Mouse (Mus musculus): Measurements from ENCODE around the gene Acsm1.
"Not testable (repeated sequence)": the region's sequence is repeated elsewhere in the genome, so short reads cannot be mapped to it uniquely, and the experiment has no call there.

The Acsm1 gene

DNA sequence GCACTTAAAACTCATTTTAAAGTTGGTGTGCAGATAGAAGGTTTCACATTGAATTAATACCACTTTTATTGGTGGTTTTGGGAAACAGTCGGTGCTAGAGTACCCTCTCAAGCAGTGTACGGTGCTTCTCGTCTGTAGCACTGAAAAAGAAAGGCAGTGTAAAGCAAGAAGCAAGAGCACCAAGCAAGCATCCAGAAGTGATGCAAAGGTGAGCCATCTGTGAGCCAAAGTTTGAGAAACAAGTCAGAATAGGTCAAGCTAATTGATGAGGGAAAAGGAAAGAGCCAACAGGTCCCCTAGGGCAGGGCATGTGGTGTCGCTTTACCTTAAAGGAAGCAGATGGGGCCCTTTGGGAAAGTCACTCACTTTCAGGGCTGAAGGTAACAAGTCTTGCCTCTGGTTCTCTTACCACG is at the start of gene Acsm1:
Acsm1 (plus strand) TSS at position 363 of the 413 bp plus-strand sequence.
- DNase-seq (ENCODE audit: low spot score): no peak

DNA sequence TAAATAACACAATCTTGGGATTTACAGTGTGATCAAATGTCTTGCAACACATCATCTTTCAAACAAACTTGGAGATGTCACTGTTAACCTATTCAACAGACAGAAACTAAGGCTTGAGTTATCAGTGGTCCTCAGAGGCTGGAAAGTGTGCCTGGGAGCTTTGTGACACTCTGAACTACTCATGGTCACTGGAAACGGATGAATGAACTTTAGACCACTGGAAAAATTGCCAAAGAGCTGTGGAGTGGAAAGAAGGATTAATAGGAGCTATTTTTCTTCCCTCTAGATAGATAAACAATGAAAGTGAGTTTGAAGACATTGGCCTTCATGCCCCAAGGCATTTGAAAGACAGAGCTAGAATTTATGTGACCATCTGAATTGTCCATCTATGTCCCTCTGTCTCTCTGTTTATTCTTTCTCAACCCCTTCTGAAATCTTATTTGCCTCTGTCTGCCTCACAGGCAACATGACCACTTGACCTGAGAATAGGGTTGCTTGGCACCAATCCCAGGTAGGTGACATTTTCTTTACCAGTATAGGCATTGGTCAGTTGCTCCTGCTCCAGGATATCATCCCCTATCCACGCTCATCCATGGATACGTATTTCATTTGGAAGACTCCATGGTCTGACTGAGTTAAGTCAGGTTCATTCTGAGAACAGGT is 46.9 kb upstream of the Acsm1 start:
- DNase-seq (ENCODE audit: low spot score): no peak

DNA sequence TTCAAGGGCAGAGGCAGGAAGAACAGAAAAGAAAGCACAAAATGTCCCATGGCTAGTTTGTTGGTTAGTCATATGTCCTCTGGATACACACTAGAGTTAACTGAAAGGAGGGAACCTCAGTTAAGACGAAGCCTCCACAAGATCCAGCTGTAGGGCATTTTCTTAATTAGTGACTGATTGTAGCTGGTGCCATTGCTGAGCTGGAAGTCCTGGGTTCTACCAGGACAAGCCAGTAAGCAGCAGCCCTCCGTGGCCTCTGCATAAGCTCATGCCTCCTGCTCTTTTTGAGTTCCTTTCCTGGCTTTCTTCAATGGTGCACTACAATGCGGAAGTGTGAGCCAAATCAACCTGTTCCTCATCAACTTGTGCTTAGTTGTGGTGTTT is 46.4 kb upstream of the Acsm1 start:
- DNase-seq (ENCODE audit: low spot score): no peak

DNA sequence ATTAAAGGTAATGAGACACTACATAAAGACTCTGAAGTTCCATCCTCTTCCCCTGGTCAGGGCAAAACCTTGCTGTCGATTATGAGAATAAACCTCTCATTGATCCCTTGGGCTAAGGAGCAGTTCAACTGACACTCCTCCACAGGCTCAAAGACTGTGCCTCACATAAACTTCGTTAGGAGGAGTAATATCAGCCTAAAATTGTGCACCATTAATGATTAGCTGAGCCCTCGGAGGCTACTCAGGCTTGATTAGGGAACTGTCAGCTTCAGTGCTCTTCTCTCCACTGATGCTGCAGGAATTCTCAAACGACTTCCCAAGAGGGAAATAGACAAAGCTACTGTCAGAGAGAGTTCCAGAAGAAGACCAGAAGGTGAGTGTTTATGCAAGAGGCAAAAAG is 45.4 kb upstream of the Acsm1 start:
- DNase-seq (ENCODE audit: low spot score): no peak

DNA sequence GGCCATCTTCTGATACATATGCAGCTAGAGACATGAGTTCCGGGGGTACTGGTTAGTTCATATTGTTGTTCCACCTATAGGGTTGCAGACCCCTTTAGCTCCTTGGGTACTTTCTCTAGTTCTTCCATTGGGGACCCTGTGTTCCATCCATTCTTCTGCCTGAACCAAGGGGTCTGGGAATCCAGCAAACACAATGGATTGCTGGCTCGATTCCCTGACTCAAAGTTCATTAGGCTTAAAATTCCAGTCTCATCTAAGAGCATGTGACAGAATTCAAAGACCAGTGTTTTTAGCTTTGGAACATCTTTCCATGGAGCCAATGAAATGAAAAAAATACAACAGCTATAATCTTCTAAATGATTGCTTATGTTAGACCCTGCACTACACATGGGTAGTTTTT is 44.4 kb upstream of the Acsm1 start:
- not testable (repeated sequence) for DNase-seq (ENCODE audit: low spot score)

DNA sequence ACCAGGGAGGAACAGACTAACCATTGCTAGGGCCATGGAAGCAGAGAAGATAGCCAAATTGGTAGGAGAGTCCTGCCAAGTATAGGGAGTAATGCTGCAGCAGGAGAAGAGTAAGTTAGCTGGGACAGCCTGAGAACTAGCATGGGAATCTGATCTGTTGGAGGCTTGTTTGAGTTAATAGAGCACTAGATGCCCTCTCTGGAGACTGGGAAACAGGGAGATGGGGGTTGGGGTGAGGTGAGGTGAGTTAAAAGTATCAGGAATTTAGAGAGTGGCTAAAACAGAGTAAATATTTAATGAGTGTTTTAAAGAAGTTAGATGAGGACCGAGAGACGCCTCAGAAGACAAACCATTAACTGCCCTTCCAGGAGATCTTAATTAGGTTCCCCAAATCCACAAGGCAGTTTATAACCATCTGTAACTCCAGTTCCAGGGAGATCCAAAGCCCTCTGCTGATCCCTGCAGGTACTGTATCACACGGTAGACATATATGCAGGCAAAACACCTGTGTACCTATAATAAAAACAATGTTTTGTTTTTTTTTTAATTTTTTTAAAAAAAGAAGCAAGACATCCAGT is 12.2 kb upstream of the Acsm1 start:
- no peak for DNase-seq (ENCODE audit: low spot score)

DNA sequence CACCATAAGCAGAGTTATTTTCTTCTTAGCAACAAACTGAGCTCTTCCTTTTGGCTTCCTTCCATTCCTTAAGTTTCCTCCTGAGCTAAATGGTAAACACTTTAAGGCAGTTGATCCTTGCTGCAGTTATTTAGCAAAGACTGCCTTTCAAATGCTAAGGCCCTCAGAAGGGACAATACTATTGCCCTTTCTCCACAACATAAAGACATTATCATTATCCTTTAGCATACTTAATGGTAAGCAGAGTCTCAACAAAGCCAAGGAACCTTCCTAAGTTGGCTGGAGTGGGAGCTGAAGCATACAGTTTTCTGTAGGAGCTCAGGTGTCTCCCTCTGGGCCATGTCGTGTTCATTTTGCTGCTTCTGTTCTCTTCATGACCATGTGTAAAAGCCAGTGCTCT is 11.5 kb upstream of the Acsm1 start:
- DNase-seq (ENCODE audit: low spot score): no peak

DNA sequence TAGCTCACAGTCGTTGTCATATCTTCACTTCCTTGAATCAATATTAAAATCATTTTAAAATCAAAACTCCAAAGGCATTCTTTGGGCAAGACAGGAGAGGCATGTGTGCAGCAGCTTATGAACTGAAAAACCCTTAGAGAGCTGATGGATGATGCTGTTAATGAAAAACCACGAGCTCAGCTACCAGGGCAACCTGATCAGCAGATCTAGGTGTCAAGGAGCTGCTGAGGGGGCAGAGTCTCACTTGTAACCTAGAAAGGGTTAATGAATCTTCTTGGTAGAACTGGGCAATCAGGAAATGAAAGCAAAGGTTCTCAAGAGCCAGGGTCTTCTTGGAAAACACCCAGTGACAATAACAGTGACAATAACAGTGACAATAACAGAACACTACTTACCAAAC is 10.3 kb upstream of the Acsm1 start:
- no peak for DNase-seq (ENCODE audit: low spot score)

DNA sequence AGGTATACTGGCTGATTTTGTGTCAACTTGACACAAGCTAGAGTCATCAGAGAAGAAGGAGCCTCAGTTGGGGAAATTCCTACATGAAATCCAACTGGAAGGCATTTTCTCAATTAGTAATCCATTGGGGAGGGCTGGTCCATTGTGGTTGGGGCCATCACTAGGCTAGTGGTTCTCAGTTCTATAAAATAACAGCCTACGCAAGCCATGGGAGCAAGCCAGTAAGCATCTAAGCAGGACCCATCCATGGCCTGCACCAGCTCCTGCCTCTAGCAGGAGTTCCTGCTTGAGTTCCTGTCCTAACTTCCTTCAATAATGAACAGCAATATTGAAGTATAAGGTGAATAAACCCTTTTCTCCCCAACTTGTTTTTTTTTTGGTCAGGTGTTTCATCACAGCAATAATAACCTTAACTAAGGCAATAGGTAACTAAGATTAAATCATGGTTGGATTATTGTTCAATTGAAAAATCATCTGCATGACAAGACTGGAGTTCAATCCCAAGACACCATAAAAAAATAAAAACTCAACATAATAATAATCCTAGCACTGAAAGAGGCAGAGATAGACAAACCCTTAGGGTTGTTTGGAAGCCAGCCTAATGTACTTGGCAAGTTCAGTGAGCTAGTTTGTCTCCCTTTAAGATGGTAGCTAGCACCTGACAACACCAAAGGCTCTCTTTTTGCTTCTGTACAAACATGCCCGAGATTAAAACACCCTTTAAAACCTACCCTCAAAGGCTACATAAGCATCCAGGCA is 5.5 kb upstream of the Acsm1 start:
- no peak for DNase-seq (ENCODE audit: low spot score)

DNA sequence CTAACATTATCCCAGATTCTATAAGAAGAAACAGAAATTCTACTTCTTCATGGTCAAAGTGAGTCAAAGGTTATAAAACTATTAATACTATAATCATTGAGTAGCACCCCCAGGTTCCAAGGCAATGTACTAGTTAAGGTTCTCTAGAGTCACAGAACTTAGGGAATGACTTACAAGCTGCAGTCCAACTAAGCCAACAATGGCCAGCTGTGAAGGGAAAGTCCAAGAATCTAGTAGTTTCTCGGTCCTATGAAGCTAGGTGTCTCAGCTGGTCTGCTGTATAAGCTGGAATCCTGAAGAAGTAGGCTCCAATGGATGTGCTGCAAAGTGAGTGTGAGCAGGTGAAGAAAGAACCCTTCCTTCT is 4.9 kb upstream of the Acsm1 start:
- no peak for DNase-seq (ENCODE audit: low spot score)

DNA sequence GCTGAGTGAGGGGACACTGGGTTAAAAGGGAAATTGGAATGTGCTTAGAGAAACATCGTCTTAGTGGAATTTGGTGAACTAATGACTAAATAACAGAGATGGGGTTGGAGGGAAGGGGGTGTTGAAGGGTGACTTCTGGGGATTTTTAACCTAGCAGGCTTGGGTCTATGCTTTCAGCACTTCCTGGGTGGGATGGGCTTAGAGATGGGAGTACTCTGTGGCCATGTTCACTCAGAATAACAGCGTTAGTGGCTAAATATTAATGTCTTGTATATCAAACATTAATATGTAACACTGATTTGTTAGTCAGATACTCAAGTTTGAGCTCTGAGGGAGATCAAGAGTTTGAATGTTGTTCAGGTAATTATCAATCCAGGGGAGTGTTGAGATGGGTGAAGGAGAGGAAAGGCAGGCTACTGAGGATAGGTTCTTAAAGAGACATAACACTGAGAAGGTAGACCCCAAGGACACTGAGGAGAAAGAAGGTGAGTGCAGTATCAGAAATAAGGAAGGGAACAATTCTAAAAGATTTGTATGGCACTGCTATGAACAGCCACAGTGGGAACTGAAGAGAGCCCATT is 1.8 kb upstream of the Acsm1 start:
- no peak for DNase-seq (ENCODE audit: low spot score)

DNA sequence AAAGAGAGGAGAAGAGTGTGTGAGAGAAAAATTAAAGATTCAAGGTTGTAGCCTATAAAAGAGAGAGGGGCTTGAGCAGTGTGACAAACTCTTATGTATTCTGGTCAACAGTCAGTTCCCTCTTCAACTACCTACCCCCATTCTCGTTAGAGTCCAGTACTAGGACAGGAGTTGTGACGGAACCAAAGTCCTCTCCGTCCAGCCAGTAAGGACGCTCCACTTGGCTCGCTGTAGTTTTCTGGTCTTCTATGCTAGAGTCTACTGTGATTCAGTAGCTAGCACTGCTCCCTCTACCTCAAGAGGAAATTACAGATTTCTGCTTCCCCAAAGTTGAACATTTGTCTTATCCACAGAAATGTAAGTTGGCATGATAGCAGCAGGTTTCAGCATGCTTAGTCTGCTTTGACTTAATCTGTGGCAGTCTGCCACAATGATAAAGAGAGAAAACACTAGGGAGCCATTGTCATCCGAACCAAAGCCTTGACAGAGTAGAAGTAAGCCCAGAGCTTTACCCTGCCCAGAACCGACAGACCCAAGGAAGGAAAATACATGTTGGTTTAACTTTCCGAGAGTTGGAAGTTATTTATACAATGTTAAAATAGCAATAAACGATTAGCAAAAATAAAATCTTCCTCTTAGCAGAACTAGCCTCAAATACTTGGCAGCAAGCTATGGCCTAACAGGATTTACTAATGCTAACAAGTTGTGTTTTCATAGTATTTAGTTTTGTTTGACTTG is 731 bp upstream of the Acsm1 start:
- no peak for DNase-seq (ENCODE audit: low spot score)

DNA sequence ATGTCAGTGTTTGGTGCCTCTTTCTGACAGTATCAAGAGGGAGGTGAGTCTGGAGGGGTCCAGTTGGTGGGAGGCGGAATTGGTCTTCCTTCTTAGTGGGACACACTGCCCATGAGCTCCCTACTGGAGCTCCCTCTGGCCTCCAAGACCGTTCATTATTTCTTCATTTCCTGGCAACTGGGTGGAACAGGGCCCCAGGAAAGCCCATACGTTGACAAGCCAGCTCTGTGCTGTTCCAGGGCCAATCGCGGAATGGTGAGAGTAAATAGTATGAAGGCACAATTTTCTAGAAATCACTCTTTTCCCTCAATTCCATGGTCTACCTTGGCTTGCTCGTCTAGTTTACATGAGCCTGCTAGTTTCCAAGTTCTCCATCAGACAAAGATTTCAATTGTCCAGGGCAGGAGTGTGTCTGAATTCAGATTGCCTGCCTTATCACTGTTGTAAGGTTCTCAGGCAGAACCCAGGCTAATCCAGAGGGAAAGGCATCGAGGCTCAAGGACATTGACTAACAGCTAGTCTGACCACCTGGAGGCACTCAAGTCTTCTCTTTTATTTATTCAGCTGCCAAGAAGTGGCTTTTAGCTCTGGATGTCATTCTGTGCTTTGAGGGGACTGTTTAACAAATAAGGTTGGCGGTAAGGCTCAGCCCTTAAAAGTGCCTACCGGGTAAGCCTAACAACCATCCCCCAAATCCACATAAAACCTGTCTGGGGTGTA is 1.1 kb downstream of the Acsm1 start:
- no peak for DNase-seq (ENCODE audit: low spot score)

DNA sequence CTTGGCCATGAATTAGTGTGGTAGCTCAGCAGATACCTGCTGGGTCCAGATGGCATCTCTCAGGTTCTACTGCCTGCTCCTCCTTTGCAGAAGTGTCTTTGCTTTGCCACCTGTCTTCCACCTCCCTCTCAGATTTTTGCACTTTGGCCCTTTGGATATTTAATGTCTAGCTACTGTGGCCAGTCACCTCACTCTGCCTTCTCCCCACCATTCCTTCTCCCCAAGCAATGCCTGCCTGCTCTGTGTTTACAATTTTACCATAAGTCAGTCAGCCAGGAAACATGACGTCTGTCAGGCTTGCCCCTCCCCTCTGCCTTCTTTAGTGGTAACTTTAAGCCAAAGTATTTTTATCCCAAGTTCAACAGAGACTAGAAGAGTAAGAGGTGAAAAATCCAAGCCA is 9.7 kb downstream of the Acsm1 start:
- DNase-seq (ENCODE audit: low spot score): no peak

DNA sequence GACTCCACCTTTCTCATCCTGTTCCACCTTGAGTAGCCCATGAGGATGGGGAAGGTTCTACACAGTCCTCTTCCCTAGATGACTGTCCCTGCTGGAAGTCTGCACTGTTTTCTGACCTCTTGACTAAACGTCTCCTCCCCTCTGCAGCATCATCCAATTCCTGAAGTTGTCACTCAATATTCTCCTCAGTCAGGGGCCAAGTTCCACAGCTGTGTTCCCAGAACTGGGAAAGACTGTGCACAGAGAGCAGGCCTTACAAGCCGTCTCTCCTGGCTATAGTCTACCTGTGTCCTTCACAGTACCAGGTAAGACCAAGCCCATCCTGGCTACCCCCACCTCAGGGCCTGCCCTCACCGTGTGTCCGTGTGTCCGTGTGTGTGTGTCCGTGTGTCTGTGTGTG is 10.8 kb downstream of the Acsm1 start:
- no peak for DNase-seq (ENCODE audit: low spot score)

DNA sequence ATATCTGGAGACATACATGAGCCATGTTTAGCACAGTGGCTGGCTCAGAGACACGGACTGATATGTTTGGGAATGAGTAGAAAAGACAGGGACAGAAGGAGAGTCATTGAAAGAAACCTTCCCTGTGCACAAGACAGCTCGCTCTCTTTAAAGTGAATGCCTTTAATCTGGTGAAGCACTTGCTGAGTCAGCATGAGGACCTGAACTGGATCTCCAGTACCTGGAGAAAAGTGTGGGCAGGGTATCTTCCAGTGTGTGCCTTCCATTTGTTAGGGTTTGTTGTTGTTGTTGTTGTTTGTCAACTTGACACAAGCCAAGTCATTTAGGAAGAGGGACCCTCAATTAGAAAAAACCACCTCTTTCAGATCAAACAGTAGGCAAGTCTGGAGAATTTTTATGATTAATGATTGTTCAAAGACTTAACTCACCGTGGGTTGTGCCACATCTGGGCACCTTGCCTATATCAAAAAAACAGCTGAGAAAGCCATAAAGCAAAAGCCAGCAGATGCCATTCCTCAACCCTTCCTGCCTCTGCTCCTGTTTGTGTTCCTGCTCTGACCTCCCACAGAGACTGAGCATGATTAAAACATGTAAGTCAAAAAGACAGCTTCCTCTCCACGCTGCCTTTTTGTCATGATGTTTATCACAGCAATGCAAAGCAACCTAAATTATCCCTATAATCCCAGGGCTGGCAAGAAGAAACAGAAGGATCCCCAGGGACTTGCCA is 11.5 kb downstream of the Acsm1 start:
- DNase-seq (ENCODE audit: low spot score): no peak

DNA sequence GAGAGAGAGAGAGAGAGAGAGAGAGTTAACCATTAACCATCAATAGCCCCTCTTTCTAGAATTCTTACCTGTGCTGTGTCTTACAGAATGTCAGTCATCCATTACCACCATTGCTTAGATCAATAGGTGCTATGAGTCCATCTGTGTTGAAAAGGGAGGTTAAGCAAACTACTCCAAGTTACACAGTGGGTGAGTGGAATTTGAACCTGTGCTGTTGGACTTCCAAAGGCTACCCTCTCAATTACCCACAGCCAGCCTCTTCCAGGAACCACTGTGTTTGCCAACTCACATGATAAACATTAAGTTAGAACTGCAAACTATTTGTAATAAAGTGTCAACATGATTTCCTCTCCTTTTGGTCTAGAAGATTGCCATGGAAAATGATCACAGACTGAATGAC is 13.3 kb downstream of the Acsm1 start:
- no peak for DNase-seq (ENCODE audit: low spot score)

DNA sequence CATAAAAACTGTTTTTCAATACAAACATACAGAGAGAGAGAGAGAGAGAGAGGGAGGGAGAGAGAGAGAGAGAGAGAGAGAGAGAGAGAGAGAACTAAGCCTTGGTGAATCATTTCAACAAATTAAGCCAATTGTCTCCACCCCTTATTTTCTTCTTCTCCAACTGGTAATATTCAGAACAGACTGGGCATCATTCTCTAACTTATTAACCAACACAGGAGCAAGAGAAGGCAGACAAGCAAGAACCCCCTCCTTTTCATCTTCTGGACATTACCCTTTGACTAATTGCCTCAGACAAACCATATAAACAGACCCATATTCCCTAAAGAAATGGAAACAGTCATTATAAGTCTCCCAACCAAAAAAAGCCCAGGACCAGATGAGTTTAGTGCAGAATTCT is 31.9 kb downstream of the Acsm1 start:
- DNase-seq (ENCODE audit: low spot score): no peak

DNA sequence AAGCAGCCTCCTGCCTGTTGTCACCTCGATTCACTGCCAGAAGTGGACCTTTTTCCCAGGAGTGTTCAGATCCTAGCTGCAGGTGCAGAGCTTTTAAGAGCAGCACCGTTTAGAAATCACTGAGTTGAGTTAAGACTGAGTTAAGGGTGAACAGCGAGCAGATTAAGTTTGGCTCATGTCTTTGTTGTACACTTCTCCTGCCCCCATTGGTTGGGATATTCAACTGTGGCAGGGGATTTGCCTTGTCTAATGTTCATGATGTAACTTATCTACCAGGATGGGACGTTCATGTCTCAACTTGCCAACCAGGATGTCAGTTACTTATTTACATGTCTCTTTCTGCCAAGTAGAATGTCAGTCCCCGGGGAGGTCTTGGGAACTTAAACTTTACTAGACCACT is 35.5 kb downstream of the Acsm1 start:
- no peak for DNase-seq (ENCODE audit: low spot score)

DNA sequence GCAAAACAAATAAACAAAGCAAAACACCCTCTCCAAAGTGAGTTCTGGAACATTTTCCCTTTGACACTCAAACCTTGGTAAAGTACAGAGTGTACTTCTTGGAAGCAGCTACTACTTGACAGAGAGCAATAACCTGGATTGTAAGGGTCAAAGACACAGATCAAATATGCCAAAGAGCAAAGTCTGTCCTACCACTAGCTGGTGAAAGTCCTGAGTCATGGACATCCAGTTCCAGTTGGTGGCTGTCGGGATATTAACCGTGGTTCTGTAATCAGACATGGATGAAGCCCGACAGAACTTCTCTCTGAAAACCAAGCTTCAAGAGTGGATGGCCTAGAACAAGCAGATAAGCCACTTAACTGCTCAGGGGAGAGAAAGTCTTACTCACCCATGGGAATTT is 61.1 kb downstream of the Acsm1 start:
- DNase-seq (ENCODE audit: low spot score): no peak

DNA sequence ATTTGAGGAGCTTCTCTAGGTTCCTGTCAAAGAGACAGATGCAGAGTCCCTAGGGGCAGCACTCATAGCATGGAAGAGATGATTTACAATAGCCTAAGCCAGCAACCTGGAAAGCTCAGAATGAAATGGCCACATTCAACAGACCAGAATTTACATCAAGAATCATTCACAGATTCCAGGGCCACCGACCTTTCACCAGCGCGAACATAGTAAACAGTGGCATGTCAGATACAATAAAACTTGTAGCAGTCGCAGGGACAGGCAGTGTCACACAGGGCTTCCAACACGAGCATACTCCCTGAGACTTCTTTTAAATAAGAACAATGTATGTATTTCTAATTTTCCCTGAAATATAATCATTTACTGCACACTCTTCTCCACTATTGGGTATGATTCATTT is 63.6 kb downstream of the Acsm1 start:
- no peak for DNase-seq (ENCODE audit: low spot score)

Data from testis, postnatal 10 days (tissue).